In genomic region chr14:42543170-42543701, GRCm38 (mm10) we compare ENCODE assay signal across 11 mouse cellular contexts. TPM values are rescaled to one million over a fixed set of nuclear protein-coding genes. Genes with fewer than 3 reads are reported as not detected.
DNase-seq lines count a peak whose midpoint lies in the region; ATAC-seq and TF ChIP-seq lines count a peak whose summit lies in the region.
"Not testable (repeated sequence)": the region's sequence is repeated elsewhere in the genome, so short reads cannot be mapped to it uniquely, and the experiment has no call there.
"Had no signal": no experiment of that assay in that cellular context is flagged by ENCODE, and none has a peak within 500 bp of the region (broad histone marks: within the 10 kb centered on the region; RNA-seq: fewer than 3 reads in every experiment).

No protein-coding gene starts in this region.

- intact Hi-C loops in gastrocnemius, postnatal 14 days (cut with DNase I; ENCODE audit: low total_unique reads): not testable (repeated sequence)

- not testable (repeated sequence) for H3K27me3 ChIP-seq in embryonic facial prominence, embryonic 14.5 days (replicated peaks; ENCODE audit: control insufficient read depth, insufficient read depth, low read length); kidney, adult 2 months (replicated peaks; ENCODE audit: control insufficient read depth, insufficient read depth, low read length); liver, postnatal 0 days (ENCODE audit: insufficient read depth, low read length)

- not testable (repeated sequence) for H3K4me3 ChIP-seq in embryonic facial prominence, embryonic 14.5 days (ENCODE audit: low read depth, low read length); kidney, adult 2 months (ENCODE audit: insufficient read depth, low read depth, low read length); liver, postnatal 0 days (ENCODE audit: low read depth, low read length)

- ATAC-seq in embryonic facial prominence, embryonic 14.5 days (ENCODE audit: low read depth): 0 out of 2 replicates have a peak, but pooled peaks have one; percentile 22
- not testable (repeated sequence) for ATAC-seq in liver, postnatal 0 days

- DNase-seq in adrenal gland, adult 8-10 months: peak; percentile 5
- DNase-seq in embryonic facial prominence, embryonic 14.5 days (ENCODE audit: low spot score): not testable (repeated sequence)
- DNase-seq in gastrocnemius, postnatal 14 days: peak; percentile 3
- DNase-seq in kidney, adult 2 months: peak; percentile 28
- peak; percentile 42 to 60 for DNase-seq in layer of hippocampus, postnatal 10 days (ENCODE audit: low spot score in 2 of 2)
- DNase-seq in liver, postnatal 0 days: peak; percentile 7
- peak; percentile 32 for DNase-seq in ovary, postnatal 14 days (ENCODE audit: low spot score)
- DNase-seq in urinary bladder, adult 18-20 months (ENCODE audit: low spot score in 2 of 2): peak; percentile 2 to 32

- not testable (repeated sequence) for TF ChIP-seq POLR2A in kidney, adult 2 months (IDR thresholded peaks at IDR 0.05; ENCODE audit: low read depth, low read length)

- not testable (repeated sequence) for H3K9ac ChIP-seq in embryonic facial prominence, embryonic 14.5 days (ENCODE audit: low read depth, low read length); liver, postnatal 0 days (replicated peaks)

- H3K36me3 ChIP-seq in embryonic facial prominence, embryonic 14.5 days (ENCODE audit: control insufficient read depth, insufficient read depth, low read length); kidney, adult 2 months (ENCODE audit: control insufficient read depth, insufficient read depth, low read length); liver, postnatal 0 days (replicated peaks; ENCODE audit: insufficient read depth, low read length): not testable (repeated sequence)

- H3K27ac ChIP-seq in embryonic facial prominence, embryonic 14.5 days (replicated peaks; ENCODE audit: low read depth, low read length); kidney, adult 2 months (ENCODE audit: insufficient read depth, low read depth, low read length); liver, postnatal 0 days (ENCODE audit: low read depth): not testable (repeated sequence)

- 10% methylated on average over 17 of the region's 31 CpGs for WGBS in embryonic facial prominence, embryonic 14.5 days
- WGBS in kidney, adult 2 months: 20% methylated on average over 27 of the region's 31 CpGs
- 14% methylated on average over 23 of the region's 31 CpGs for WGBS in liver, postnatal 0 days (ENCODE audit: insufficient replicate concordance)

- not testable (repeated sequence) for H3K9me3 ChIP-seq in embryonic facial prominence, embryonic 14.5 days (ENCODE audit: control insufficient read depth, low read length); liver, postnatal 0 days (ENCODE audit: low read length)

- H3K4me2 ChIP-seq in embryonic facial prominence, embryonic 14.5 days (ENCODE audit: low read depth, low read length); liver, postnatal 0 days (ENCODE audit: low read depth, low read length): not testable (repeated sequence)

- TF ChIP-seq CTCF in kidney, adult 2 months (conservative IDR thresholded peaks at IDR 0.05; ENCODE audit: insufficient read depth, insufficient read length, low read depth, low read length); liver, postnatal 0 days (IDR thresholded peaks at IDR 0.05; ENCODE audit: low read depth): not testable (repeated sequence)

- not testable (repeated sequence) for H3K4me1 ChIP-seq in embryonic facial prominence, embryonic 14.5 days (ENCODE audit: control insufficient read depth, insufficient read depth, low read length); kidney, adult 2 months (ENCODE audit: control insufficient read depth, insufficient read depth, low read length); liver, postnatal 0 days (ENCODE audit: insufficient read depth)

- TF ChIP-seq EP300 in liver, postnatal 0 days (IDR thresholded peaks at IDR 0.05; ENCODE audit: low read depth): not testable (repeated sequence)

RNA-seq across cellular contexts. Expression of gene Gm8024, which starts 19.2 kb away (rescaled TPM):
- not detected for total RNA-seq in adrenal gland, adult 8-10 months (2022)
- polyA plus RNA-seq in embryonic facial prominence, embryonic 14.5 days (2014; fragmentation: Nextera tagmentation; extraction: Ambion mirVana): not detected in 2 replicates
- total RNA-seq in gastrocnemius, postnatal 14 days (2021): not detected
- polyA plus RNA-seq in kidney, adult 2 months (2012; rRNA removed): 0.19 and 0.22 TPM in 2 replicates
- total RNA-seq in layer of hippocampus, postnatal 10 days (2021): not detected
- not detected in 2 replicates for polyA plus RNA-seq in liver, postnatal 0 days (2015; fragmentation: Nextera tagmentation; extraction: Ambion mirVana)
- polyA plus RNA-seq: heart, embryonic 11.5 days; kidney, postnatal 0 days; lung, adult 2 months had no signal

RNA-seq across cellular contexts. Expression of gene Gm8020, which starts 41.1 kb away (rescaled TPM):
- total RNA-seq in adrenal gland, adult 8-10 months (2022): not detected
- polyA plus RNA-seq in embryonic facial prominence, embryonic 14.5 days (2014; fragmentation: Nextera tagmentation; extraction: Ambion mirVana): not detected in 2 replicates
- total RNA-seq in gastrocnemius, postnatal 14 days (2021): not detected
- polyA plus RNA-seq in kidney, adult 2 months (2012; rRNA removed): not detected in 2 replicates
- not detected for total RNA-seq in layer of hippocampus, postnatal 10 days (2021)
- polyA plus RNA-seq in liver, postnatal 0 days (2015; fragmentation: Nextera tagmentation; extraction: Ambion mirVana): not detected in 2 replicates
- polyA plus RNA-seq: heart, embryonic 11.5 days; kidney, postnatal 0 days; lung, adult 2 months had no signal

RNA-seq across cellular contexts. Expression of gene Gm17124, which starts 56.4 kb away (rescaled TPM):
- total RNA-seq in adrenal gland, adult 8-10 months (2022): not detected
- polyA plus RNA-seq in embryonic facial prominence, embryonic 14.5 days (2014; fragmentation: Nextera tagmentation; extraction: Ambion mirVana): not detected in 2 replicates
- total RNA-seq in gastrocnemius, postnatal 14 days (2021): not detected
- not detected in 2 replicates for polyA plus RNA-seq in kidney, adult 2 months (2012; rRNA removed)
- total RNA-seq in layer of hippocampus, postnatal 10 days (2021): not detected
- polyA plus RNA-seq in liver, postnatal 0 days (2015; fragmentation: Nextera tagmentation; extraction: Ambion mirVana): not detected in 2 replicates
- polyA plus RNA-seq: heart, embryonic 11.5 days; kidney, postnatal 0 days; lung, adult 2 months had no signal
